Mouse (Mus musculus) Muller cell, postnatal 12 days (primary cell): ENCODE data around the gene Foxf1.

Source experiments
- DNase-seq: peaks from one replicate; pipeline ENCODE4 v3.0.0-alpha.2; 2015; ENCODE audit errors: inconsistent ontology term

The Foxf1 gene

GRCm38 (mm10) chr8:121084210-121084951, at the start of gene Foxf1:
Gene Foxf1, plus strand, starts transcription at chr8:121084386.
- peak; percentile 58 for DNase-seq

GRCm38 (mm10) chr8:121035611-121036010, 48.6 kb upstream of the Foxf1 start:
- DNase-seq = no peak

GRCm38 (mm10) chr8:121043719-121044440, 40.3 kb upstream of the Foxf1 start:
- no peak for DNase-seq

- no peak for DNase-seq
Observed at GRCm38 (mm10) chr8:121047441-121047840, 36.7 kb upstream of the Foxf1 start.

GRCm38 (mm10) chr8:121058081-121058480, 26.1 kb upstream of the Foxf1 start:
- DNase-seq = peak; percentile 57

- no peak for DNase-seq
Observed at GRCm38 (mm10) chr8:121059098-121059497, 25.1 kb upstream of the Foxf1 start.

GRCm38 (mm10) chr8:121062521-121062920, 21.7 kb upstream of the Foxf1 start:
- no peak for DNase-seq

- no peak for DNase-seq
Observed at GRCm38 (mm10) chr8:121063649-121064048, 20.5 kb upstream of the Foxf1 start.

GRCm38 (mm10) chr8:121071454-121071853, 12.7 kb upstream of the Foxf1 start:
- DNase-seq = no peak

- no peak for DNase-seq
Observed at GRCm38 (mm10) chr8:121072406-121073130, 11.6 kb upstream of the Foxf1 start.

- DNase-seq = no peak
Observed at GRCm38 (mm10) chr8:121073174-121074107, 10.7 kb upstream of the Foxf1 start.

GRCm38 (mm10) chr8:121074108-121074847, 9.9 kb upstream of the Foxf1 start:
- DNase-seq = no peak

- no peak for DNase-seq
Observed at GRCm38 (mm10) chr8:121074848-121075145, 9.4 kb upstream of the Foxf1 start.

- DNase-seq = no peak
Observed at GRCm38 (mm10) chr8:121075936-121076335, 8.2 kb upstream of the Foxf1 start.

GRCm38 (mm10) chr8:121076555-121076954, 7.6 kb upstream of the Foxf1 start:
- no peak for DNase-seq

- no peak for DNase-seq
Observed at GRCm38 (mm10) chr8:121078721-121079120, 5.5 kb upstream of the Foxf1 start.

GRCm38 (mm10) chr8:121079201-121079600, 5.0 kb upstream of the Foxf1 start:
- no peak for DNase-seq

GRCm38 (mm10) chr8:121079944-121080343, 4.2 kb upstream of the Foxf1 start:
- DNase-seq = no peak

- no peak for DNase-seq
Observed at GRCm38 (mm10) chr8:121080361-121081090, 3.7 kb upstream of the Foxf1 start.

GRCm38 (mm10) chr8:121081398-121081797, 2.8 kb upstream of the Foxf1 start:
- DNase-seq = no peak
